Mouse (Mus musculus): Measurements from ENCODE around the gene Plekhj1.

Plekhj1 gene

DNA sequence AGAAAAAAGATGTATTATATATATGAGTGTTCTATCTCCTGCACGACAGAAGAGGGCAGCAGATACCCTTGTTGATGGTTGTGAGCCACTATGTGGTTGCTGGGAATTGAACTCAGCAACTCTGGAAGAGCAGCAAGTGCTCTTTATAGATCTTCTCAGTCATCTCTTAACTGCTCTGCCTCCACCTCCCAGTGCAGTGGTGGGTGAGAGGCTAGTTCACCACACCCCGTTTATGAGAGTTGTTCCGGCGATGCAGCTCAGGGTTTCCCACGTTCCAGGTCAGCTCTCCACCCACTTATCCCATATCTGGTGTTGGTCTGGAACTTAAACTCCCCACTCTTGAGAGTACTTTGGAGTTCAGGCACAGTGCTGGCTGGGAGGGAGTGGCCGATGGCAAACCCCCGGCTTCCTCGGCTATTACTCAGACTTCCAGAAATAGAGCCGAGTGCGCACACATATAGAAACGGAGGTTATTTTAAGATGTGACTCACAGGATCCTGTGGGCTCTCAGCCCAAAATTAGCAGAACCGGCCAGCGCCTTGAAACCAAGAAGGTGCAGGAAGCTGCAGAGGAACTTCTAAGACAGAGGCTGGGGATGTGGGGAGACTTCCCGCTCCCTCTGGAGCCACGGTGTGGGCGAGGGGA lies 47.1 kb downstream of the Plekhj1 start:
- peak; percentile 87 for DNase-seq (ENCODE audit: low read depth, low spot score)

DNA sequence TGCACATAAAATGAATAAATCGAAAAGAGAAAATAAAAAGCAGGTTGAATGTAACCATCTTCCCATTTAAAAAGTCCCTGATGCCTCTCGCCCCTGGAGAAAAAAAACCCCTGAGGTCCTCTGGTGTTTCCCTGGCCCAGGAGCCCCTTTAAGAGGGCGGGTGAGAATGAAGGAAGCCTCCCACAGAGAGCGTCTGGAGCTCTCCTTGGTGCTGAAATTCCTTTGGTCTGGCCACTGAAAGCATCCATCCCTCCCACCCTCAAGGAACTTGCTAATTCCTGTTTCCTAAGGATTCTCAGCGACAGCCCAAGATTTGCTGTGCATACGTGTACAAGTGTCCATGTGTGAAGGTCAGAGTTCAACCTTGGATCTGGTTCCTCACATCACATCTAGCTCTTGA lies 49.8 kb downstream of the Plekhj1 start:
- DNase-seq (ENCODE audit: low read depth, low spot score), result no peak

DNA sequence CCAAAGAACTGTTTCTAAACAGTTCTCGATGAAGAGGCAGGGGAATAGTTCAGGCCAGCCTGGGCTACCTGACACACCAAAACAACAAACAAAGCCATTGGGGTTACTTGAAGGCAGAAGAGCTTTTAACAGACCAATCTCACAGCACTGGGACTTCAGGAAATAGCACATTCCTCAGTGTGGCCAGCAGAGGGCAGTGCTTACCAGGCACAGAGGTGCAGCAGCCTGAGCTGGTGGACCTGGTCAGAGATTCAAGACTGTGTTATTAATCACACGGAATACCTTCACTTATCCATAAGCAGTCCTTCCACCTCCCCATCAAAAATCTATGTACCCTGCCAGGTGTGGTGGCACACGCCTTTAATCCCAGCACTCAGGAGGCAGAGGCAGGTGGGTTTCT lies 51.0 kb downstream of the Plekhj1 start:
- DNase-seq (ENCODE audit: low read depth, low spot score), result no peak
